12 mouse cellular contexts compared by ENCODE assay signal in the genomic region with DNA sequence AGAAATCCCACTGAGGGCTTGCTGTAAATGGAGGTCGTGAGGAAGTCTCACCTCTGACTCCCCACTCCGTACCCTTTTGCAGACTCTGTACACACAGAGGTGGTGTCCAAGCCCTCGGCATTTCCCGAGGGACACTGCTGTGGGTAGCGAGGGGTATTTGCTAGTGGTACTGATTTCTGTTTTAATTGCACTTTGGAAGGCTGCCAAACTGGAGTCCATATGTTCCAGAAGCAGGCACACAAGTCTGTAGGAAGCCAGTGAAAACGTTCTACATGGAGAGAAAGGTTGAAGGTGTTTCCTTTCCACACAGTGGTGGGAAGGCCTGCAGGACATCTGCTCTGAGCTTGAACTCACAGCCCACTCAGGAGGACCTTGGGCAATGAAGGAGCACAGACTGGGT.
"Had no signal": no experiment of that assay in that cellular context is flagged by ENCODE, and none has a peak within 500 bp of the region (broad histone marks: within the 10 kb centered on the region; RNA-seq: fewer than 3 reads in every experiment).

No protein-coding gene starts in this region.

- H3K27me3 ChIP-seq: neural tube, embryonic 12.5 days had no signal

- H3K4me3 ChIP-seq: midbrain, embryonic 10.5 days; neural tube, embryonic 12.5 days had no signal

- ATAC-seq: lung, postnatal 0 days had no signal

- H3K4me2 ChIP-seq: neural tube, embryonic 12.5 days had no signal

- DNase-seq: kidney, adult 8-10 months; kidney, postnatal 25 days; layer of hippocampus, adult 9-11 months; lung, adult 18-20 months; lung, postnatal 4 days; midbrain, embryonic 14.5 days; right cerebral cortex, postnatal 14 days; thymus, postnatal 36 days had no signal

- H3K36me3 ChIP-seq: midbrain, embryonic 10.5 days; neural tube, embryonic 12.5 days had no signal

- H3K9me3 ChIP-seq: midbrain, embryonic 10.5 days; neural tube, embryonic 12.5 days had no signal

- H3K9ac ChIP-seq: liver, embryonic 14.5 days; neural tube, embryonic 12.5 days had no signal

- H3K27ac ChIP-seq: liver, embryonic 14.5 days; midbrain, embryonic 10.5 days; neural tube, embryonic 12.5 days had no signal
